Mouse (Mus musculus): ENCODE data around the gene Ncoa4. TPM values are rescaled to one million over a fixed set of nuclear protein-coding genes. Genes with fewer than 3 reads are reported as not detected.
"Not testable (repeated sequence)": the region's sequence is repeated elsewhere in the genome, so short reads cannot be mapped to it uniquely, and the experiment has no call there.

Gene Ncoa4
- polyA plus RNA-seq, 1 experiment, result 103 TPM

DNA sequence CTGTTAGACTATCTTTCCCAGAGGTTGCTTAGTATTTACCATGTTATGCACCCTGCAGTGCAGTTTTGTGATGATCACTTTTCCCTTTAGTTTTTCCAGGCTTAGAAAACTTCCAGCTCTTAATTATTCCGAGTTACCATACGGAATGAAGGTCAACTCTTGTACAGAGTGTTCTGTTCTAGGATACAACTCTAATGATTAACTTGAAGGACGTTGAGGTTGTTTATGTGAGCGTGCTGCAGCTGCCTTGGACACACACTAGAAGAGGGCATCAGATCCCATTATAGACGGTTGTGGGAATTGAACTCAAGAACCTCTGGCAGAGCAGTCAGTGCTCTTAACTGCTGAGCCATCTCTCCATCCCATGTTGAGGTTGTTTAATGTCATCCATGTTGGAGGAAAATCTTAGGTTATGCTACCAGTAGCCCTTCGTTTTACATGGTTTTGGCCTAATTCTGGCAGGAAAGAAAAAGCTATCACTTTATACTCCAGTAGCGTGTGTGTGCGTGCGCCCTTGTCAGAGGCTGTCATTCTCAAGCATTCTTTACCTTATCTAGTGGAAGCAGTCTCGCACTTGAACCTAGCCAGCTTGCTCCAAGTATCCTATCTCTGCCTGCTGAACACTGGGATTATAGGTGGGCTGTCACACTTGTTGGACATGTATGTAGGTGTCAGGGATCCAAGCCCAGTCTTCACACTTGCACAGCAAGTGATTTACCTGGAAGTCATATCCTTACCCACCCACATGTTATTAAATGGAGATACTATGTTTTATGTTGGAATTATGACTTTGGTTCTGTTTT, 19.9 kb downstream of the Ncoa4 start:
- H3K4me3 ChIP-seq (ENCODE audit: control insufficient read depth, low read depth, low read length), result no peak overlapping the region
- TF ChIP-seq CTCF (IDR thresholded peaks at IDR 0.05; ENCODE audit: control insufficient read depth, insufficient read depth, insufficient replicate concordance, low read depth, low read length), result no peak
- no peak for TF ChIP-seq POLR2A (IDR thresholded peaks at IDR 0.05; ENCODE audit: control insufficient read depth, low read depth, low read length)
- no peaks in the 10 kb centered on the region; the same call in 1 of the 2 replicates for H3K36me3 ChIP-seq (ENCODE audit: control insufficient read depth, insufficient read depth, low read length)
- H3K4me1 ChIP-seq (ENCODE audit: control insufficient read depth, insufficient read depth, low read length), result no peaks in the 10 kb centered on the region
- peak overlapping the region; percentile 66; the same call in 1 of the 2 replicates for H3K27ac ChIP-seq (ENCODE audit: control insufficient read depth, insufficient read depth, low read depth, low read length)
- no peaks in the 10 kb centered on the region for H3K27me3 ChIP-seq (ENCODE audit: control insufficient read depth, insufficient read depth, low read length)

GRCm38 (mm10) chr14:32180861-32181260, 21.2 kb downstream of the Ncoa4 start:
- H3K27me3 ChIP-seq (ENCODE audit: control insufficient read depth, insufficient read depth, low read length), result no peaks in the 10 kb centered on the region
- H3K36me3 ChIP-seq (ENCODE audit: control insufficient read depth, insufficient read depth, low read length), result no peaks in the 10 kb centered on the region
- H3K27ac ChIP-seq (ENCODE audit: control insufficient read depth, insufficient read depth, low read depth, low read length), result no peak overlapping the region
- H3K4me1 ChIP-seq (ENCODE audit: control insufficient read depth, insufficient read depth, low read length), result no peaks in the 10 kb centered on the region
- H3K4me3 ChIP-seq (ENCODE audit: control insufficient read depth, low read depth, low read length), result no peak overlapping the region
- TF ChIP-seq CTCF (IDR thresholded peaks at IDR 0.05; ENCODE audit: control insufficient read depth, insufficient read depth, insufficient replicate concordance, low read depth, low read length) (no peak), POLR2A (IDR thresholded peaks at IDR 0.05; ENCODE audit: control insufficient read depth, low read depth, low read length) (no peak)

DNA sequence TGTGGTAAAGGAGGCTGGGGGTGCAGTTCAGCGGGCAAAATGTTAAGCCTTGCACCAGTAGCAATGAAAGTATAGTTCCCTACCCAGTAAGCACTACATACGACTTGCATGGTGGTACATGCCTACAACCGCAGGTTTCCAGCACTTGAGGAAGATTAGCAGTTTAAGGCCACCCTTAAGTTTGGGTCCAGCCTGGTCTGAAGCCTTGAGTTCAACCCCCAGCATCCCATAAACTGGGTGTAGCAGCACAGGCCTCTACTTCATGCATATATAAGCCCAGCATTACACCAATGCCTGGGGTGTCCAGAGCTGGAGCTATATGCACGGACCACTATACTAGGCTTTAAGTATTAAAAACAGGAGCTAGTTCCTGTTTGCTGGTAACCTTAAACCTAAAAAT, 24.2 kb downstream of the Ncoa4 start:
- H3K36me3 ChIP-seq (ENCODE audit: control insufficient read depth, insufficient read depth, low read length), result no peaks in the 10 kb centered on the region; the same call in 1 of the 2 replicates
- H3K27ac ChIP-seq (ENCODE audit: control insufficient read depth, insufficient read depth, low read depth, low read length), result no peak overlapping the region
- TF ChIP-seq CTCF (IDR thresholded peaks at IDR 0.05; ENCODE audit: control insufficient read depth, insufficient read depth, insufficient replicate concordance, low read depth, low read length) (no peak), POLR2A (IDR thresholded peaks at IDR 0.05; ENCODE audit: control insufficient read depth, low read depth, low read length) (no peak)
- H3K4me1 ChIP-seq (ENCODE audit: control insufficient read depth, insufficient read depth, low read length), result no peaks in the 10 kb centered on the region
- H3K27me3 ChIP-seq (ENCODE audit: control insufficient read depth, insufficient read depth, low read length), result no peaks in the 10 kb centered on the region
- H3K4me3 ChIP-seq (ENCODE audit: control insufficient read depth, low read depth, low read length), result no peak overlapping the region

DNA sequence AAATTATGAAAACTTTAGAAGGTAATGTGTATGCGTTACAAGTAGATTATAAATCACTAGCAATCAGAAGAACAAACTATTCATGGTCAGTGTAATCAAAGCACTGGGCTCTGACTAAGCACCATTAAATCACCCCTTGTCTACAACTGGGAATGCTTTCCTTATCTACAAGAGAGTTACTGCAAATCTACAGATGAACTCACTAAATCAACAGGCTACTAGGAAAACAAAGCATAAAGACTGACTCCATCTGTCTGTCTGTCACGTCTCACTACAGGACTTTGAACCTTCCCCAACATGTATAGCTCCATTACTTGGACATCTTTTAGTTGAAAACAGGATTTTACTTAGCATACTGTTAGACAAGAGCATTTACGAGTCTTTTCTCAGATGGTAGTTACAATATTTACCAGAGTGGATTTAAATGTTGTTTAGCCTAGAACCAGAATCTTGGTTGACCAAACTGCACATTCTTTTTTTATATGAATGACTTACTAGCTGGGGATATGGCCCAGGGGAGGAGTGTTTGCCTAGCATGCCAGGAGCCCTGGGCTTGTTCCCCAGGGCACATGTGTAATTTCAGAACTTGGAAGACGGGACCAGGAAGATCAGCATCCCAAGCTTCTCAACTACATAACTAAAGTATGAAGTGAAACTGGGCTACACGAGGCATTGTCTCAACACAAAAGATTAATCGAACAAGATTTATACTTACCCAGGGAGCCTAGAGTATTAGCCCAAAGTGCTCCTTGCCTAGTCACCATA, 31.1 kb downstream of the Ncoa4 start:
- H3K4me1 ChIP-seq (ENCODE audit: control insufficient read depth, insufficient read depth, low read length), result no peaks in the 10 kb centered on the region
- H3K4me3 ChIP-seq (ENCODE audit: control insufficient read depth, low read depth, low read length), result no peak overlapping the region
- H3K36me3 ChIP-seq (ENCODE audit: control insufficient read depth, insufficient read depth, low read length), result no peaks in the 10 kb centered on the region; the same call in 1 of the 2 replicates
- TF ChIP-seq POLR2A (IDR thresholded peaks at IDR 0.05; ENCODE audit: control insufficient read depth, low read depth, low read length), result no peak
- no peak for TF ChIP-seq CTCF (IDR thresholded peaks at IDR 0.05; ENCODE audit: control insufficient read depth, insufficient read depth, insufficient replicate concordance, low read depth, low read length)
- no peaks in the 10 kb centered on the region for H3K27me3 ChIP-seq (ENCODE audit: control insufficient read depth, insufficient read depth, low read length)
- no peak overlapping the region for H3K27ac ChIP-seq (ENCODE audit: control insufficient read depth, insufficient read depth, low read depth, low read length)

DNA sequence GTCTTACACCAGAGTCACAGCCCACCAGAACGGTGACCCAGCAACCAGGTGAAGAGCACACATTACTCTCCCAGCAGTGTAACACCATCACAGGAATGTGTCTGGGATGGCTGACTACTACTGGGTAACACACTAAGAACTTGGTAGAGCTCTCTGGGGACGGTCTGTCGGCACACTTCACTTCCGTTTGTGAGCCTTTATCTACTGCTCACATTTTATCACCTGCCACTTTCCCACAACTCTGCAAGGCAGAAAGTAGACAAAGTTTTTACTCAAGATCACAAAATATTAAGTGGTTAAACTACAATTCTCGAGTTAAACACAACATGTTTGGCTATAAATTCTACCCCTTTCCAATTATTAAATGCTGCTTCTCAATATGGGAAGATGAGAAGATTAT, 32.3 kb downstream of the Ncoa4 start:
- TF ChIP-seq CTCF (IDR thresholded peaks at IDR 0.05; ENCODE audit: control insufficient read depth, insufficient read depth, insufficient replicate concordance, low read depth, low read length) (no peak), POLR2A (IDR thresholded peaks at IDR 0.05; ENCODE audit: control insufficient read depth, low read depth, low read length) (no peak)
- Histone ChIP-seq H3K27me3 (ENCODE audit: control insufficient read depth, insufficient read depth, low read length) (no peaks in the 10 kb centered on the region), H3K27ac (ENCODE audit: control insufficient read depth, insufficient read depth, low read depth, low read length) (no peak overlapping the region), H3K4me1 (ENCODE audit: control insufficient read depth, insufficient read depth, low read length) (no peaks in the 10 kb centered on the region), H3K36me3 (ENCODE audit: control insufficient read depth, insufficient read depth, low read length) (no peaks in the 10 kb centered on the region; the same call in 1 of the 2 replicates), H3K4me3 (ENCODE audit: control insufficient read depth, low read depth, low read length) (no peak overlapping the region)

- no peak overlapping the region for H3K27ac ChIP-seq (ENCODE audit: control insufficient read depth, insufficient read depth, low read depth, low read length)
- H3K4me1 ChIP-seq (ENCODE audit: control insufficient read depth, insufficient read depth, low read length), result no peaks in the 10 kb centered on the region
- H3K4me3 ChIP-seq (ENCODE audit: control insufficient read depth, low read depth, low read length), result no peak overlapping the region
- TF ChIP-seq CTCF (IDR thresholded peaks at IDR 0.05; ENCODE audit: control insufficient read depth, insufficient read depth, insufficient replicate concordance, low read depth, low read length), result peak; percentile 49; the same call in 1 of the 2 replicates
- TF ChIP-seq POLR2A (IDR thresholded peaks at IDR 0.05; ENCODE audit: control insufficient read depth, low read depth, low read length), result no peak
- no peaks in the 10 kb centered on the region for H3K27me3 ChIP-seq (ENCODE audit: control insufficient read depth, insufficient read depth, low read length)
- H3K36me3 ChIP-seq (ENCODE audit: control insufficient read depth, insufficient read depth, low read length), result no peaks in the 10 kb centered on the region; the same call in 1 of the 2 replicates
Measured at GRCm38 (mm10) chr14:32192437-32192836, 32.8 kb downstream of the Ncoa4 start.

DNA sequence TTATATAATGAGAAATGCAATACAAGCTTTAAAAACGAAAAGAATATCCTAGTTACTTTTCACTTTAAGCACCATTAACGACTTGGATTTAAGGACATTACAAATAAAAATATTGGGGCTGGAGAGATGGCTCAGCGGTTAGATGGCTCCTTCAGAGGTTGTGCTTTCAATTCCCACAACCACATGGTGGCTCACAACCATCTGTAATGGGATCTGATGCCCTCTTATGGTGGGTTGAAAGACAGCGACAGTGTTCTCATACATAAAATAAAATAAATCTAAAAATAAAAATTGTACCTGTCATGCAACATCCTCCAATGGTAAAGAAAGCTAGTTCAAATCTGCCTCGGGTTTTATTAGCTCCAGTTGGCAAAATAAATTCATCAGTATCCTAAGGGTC, 33.9 kb downstream of the Ncoa4 start:
- not testable (repeated sequence) for H3K4me1 ChIP-seq (ENCODE audit: control insufficient read depth, insufficient read depth, low read length); H3K4me3 ChIP-seq (ENCODE audit: control insufficient read depth, low read depth, low read length); H3K27me3 ChIP-seq (ENCODE audit: control insufficient read depth, insufficient read depth, low read length); H3K27ac ChIP-seq (ENCODE audit: control insufficient read depth, insufficient read depth, low read depth, low read length); H3K36me3 ChIP-seq (ENCODE audit: control insufficient read depth, insufficient read depth, low read length)

Measured in testis, adult 2 months (tissue).